Mouse (Mus musculus) limb, embryonic 15.5 days (tissue): ENCODE measurements around the gene Gm2022. TPM values are rescaled to one million over a fixed set of nuclear protein-coding genes. Genes with fewer than 3 reads are reported as not detected.
"Not testable (repeated sequence)": the region's sequence is repeated elsewhere in the genome, so short reads cannot be mapped to it uniquely, and the experiment has no call there.

Experiments
- ATAC-seq: fragments of 200-750 bp; cut with Nextera tagmentation; 2 replicates; pipeline ENCODE4 v1.8.0; 2017; ENCODE audit warnings: low read depth, moderate TSS enrichment; ENCODE audit not compliant: insufficient number of reproducible peaks, low FRiP score, low TSS enrichment
- H3K27ac ChIP-seq: fragments of 300-500 bp; sonication (generic); 2 replicates; pipeline ENCODE4 v1.5.1; 2015; ENCODE audit warnings: moderate library complexity, mild to moderate bottlenecking, inconsistent platforms
- H3K27me3 ChIP-seq: fragments of 300-500 bp; sonication (generic); 2 replicates; pipeline ENCODE4 v1.6.1; 2015; ENCODE audit warnings: inconsistent platforms
- H3K36me3 ChIP-seq: fragments of 300-500 bp; sonication (generic); 2 replicates; pipeline ENCODE4 v1.6.1; 2015; ENCODE audit warnings: inconsistent platforms
- H3K4me1 ChIP-seq: fragments of 300-500 bp; sonication (generic); 2 replicates; pipeline ENCODE4 v1.6.1; 2015; ENCODE audit warnings: inconsistent platforms
- H3K4me2 ChIP-seq: fragments of 300-500 bp; sonication (generic); 2 replicates; pipeline ENCODE4 v1.6.1; 2015; ENCODE audit warnings: mild to moderate bottlenecking, inconsistent platforms
- H3K4me3 ChIP-seq: fragments of 300-500 bp; sonication (generic); 2 replicates; pipeline ENCODE4 v1.5.1; 2015; ENCODE audit warnings: mild to moderate bottlenecking, inconsistent platforms
- H3K9ac ChIP-seq: fragments of 300-500 bp; sonication (generic); 2 replicates; pipeline ENCODE4 v1.6.1; 2015; ENCODE audit warnings: inconsistent platforms
- H3K9me3 ChIP-seq: fragments of 300-500 bp; sonication (generic); 2 replicates; pipeline ENCODE4 v1.6.1; 2016; ENCODE audit warnings: inconsistent platforms
- WGBS: fragments of 180-500 bp; shearing (Covaris S2); methylation state at CpG from one replicate; pipeline ENCODE4 v1.1.7; 2015; 5-methylcytosine and 5-hydroxymethylcytosine counted together
- polyA plus RNA-seq: library from polyadenylated mRNA; unstranded; fragments of >200 nt; fragmentation: Nextera tagmentation; extraction: Ambion mirVana; gene quantifications from 2 replicates; pipeline ENCODE4 v1.2.1, GENCODE M21; 2015

Gene Gm2022
- not detected in 2 replicates for polyA plus RNA-seq

DNA sequence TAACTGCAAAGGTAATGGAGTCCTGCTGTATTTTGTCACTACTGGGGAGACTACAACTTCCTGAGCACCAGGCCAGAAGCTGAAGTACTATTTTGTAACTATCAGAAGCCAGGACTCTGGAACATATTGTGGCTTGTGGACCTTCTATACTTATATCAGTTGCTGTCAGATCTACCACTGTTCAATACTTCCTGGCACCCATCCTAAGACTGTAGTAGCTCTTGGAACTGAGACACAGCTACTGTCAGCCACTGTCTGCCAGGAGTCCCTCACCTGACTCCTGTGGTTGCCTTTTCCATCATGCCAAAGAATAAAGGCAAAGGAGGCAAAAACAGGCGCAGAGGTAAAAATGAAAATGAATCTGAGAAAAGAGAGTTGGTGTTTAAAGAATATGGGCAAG is at the start of gene Gm2022:
Gene Gm2022 (plus strand): TSS at position 301 of the 400 bp plus-strand sequence.
- H3K36me3 ChIP-seq, ATAC-seq, H3K4me3 ChIP-seq, H3K4me2 ChIP-seq, H3K27me3 ChIP-seq, H3K27ac ChIP-seq, H3K9me3 ChIP-seq, H3K4me1 ChIP-seq, H3K9ac ChIP-seq: not testable (repeated sequence)
- 85% methylated on average over 1 of the region's 1 CpGs for WGBS

- not testable (repeated sequence) for H3K27ac ChIP-seq, ATAC-seq, H3K4me1 ChIP-seq, H3K4me2 ChIP-seq, H3K9ac ChIP-seq, H3K9me3 ChIP-seq, H3K36me3 ChIP-seq, H3K27me3 ChIP-seq, H3K4me3 ChIP-seq
- WGBS, result no CpG with 5 or more reads among the region's 2 CpGs
Measured at GRCm38 (mm10) chr12:87850657-87851056, 44.5 kb upstream of the Gm2022 start.

DNA sequence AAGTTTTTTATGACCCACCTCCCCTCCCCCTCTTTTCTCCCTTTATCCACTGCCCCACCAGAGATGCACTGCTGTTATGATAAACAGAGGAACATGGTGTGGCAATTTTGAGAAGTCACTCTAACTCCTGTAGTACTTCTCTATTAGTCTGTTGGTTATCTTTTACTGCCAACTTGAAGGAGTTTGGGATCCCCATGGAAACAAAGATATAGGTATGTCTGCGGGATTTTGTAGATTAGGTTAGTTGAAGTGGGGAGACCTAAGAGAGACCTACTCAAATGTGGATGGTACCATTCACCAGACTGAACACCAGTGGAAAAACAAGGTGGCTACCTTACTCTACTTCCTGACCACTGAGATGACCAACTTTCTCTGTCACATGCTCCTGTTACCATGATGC is 39.1 kb upstream of the Gm2022 start:
- not testable (repeated sequence) for H3K9ac ChIP-seq, H3K27ac ChIP-seq, H3K27me3 ChIP-seq, H3K4me2 ChIP-seq, H3K4me1 ChIP-seq, H3K36me3 ChIP-seq, H3K9me3 ChIP-seq, H3K4me3 ChIP-seq
- WGBS, result 76% methylated on average over 1 of the region's 1 CpGs
- ATAC-seq, result peak; percentile 14; the same call in 1 of the 2 replicates

DNA sequence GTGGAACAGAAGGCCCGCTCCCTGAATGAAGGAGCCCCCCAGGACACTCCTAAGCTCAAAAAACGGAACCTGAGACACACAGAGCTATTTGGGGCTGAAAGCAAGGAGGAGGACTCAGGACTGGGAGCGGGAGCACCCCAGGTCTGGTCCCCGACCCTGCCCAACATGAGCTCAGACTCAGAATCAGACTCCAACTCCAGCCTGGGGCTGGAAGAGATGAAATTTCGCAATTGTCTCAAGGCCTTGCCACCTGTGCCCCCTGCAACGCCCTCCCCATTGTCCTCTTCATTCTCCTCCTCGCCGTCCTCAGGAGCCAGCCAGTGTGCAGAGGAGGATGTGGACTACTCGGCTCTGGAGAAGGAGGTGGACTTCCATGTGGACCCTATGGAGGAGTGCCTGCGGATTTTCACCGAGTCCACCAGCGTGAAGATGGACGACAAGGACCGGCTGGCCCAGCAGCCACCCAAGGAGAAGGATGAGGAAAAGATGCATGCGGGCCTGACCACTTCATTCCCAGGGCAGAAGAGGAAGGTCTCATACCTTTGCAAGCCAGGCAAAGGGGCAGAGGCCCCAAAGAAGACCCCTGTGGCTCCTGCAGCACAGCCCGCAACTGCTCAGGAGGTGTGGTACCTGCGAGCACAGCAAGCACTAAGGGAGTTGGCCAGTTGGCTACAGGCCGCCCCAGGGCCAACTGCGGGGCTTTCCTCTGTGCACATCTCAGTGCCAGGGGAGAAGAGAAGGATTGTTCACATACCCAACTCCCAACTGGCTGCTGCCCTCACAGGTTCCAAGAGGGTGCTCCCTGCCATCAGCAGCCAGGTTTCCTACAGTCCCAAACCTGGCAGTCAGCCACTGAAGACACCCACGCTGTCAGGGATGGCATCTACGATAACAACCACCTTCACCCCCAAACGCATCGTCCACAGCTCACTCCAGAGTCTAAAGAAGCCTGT is 33.2 kb upstream of the Gm2022 start:
- 82% methylated on average over 23 of the region's 23 CpGs for WGBS
- H3K4me3 ChIP-seq, H3K4me2 ChIP-seq, H3K9ac ChIP-seq, ATAC-seq, H3K9me3 ChIP-seq, H3K4me1 ChIP-seq, H3K27me3 ChIP-seq, H3K36me3 ChIP-seq, H3K27ac ChIP-seq: not testable (repeated sequence)

- 0 out of 2 replicates have a peak, but pooled peaks have one; percentile 40 for ATAC-seq
- not testable (repeated sequence) for H3K4me1 ChIP-seq, H3K4me2 ChIP-seq, H3K9ac ChIP-seq, H3K36me3 ChIP-seq, H3K9me3 ChIP-seq, H3K27me3 ChIP-seq, H3K4me3 ChIP-seq, H3K27ac ChIP-seq
- 93% methylated on average over 10 of the region's 11 CpGs for WGBS
Measured at GRCm38 (mm10) chr12:87863638-87864037, 31.5 kb upstream of the Gm2022 start.

- not testable (repeated sequence) for H3K27me3 ChIP-seq, H3K27ac ChIP-seq, H3K4me2 ChIP-seq, H3K9me3 ChIP-seq, H3K4me3 ChIP-seq, H3K4me1 ChIP-seq, H3K9ac ChIP-seq, H3K36me3 ChIP-seq
- ATAC-seq, result 0 out of 2 replicates have a peak, but pooled peaks have one; percentile 7
- 81% methylated on average over 2 of the region's 2 CpGs for WGBS
Measured at GRCm38 (mm10) chr12:87864048-87864447, 31.1 kb upstream of the Gm2022 start.

DNA sequence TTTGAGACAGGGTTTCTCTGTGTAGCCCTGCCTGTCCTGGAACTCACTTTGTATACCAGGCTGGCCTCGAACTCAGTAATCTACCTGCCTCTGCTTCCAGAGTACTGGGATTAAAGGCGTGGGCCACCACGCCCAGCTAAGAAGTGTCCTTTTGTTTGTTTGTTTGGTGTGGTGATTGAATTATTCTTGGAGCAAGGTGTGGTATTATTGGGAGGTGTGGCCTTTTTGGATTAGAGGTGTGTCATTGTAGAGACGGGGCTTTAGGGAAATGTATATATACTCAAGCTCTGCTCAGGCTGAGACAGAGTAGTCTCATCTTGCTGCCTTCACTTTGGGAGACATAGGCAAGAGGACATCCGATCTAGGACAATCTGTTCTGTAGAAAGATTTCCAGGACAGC is 21.4 kb upstream of the Gm2022 start, which contains the start of gene Gm2016:
Gene Gm2016 (plus strand): TSS at position 301 of the 400 bp plus-strand sequence.
- WGBS, result 81% methylated on average over 5 of the region's 5 CpGs
- not testable (repeated sequence) for H3K36me3 ChIP-seq, ATAC-seq, H3K4me1 ChIP-seq, H3K9me3 ChIP-seq, H3K27me3 ChIP-seq, H3K27ac ChIP-seq, H3K4me3 ChIP-seq, H3K9ac ChIP-seq, H3K4me2 ChIP-seq

GRCm38 (mm10) chr12:87919721-87920120 is 24.6 kb downstream of the Gm2022 start, which contains the start of gene Gm2035:
Gene Gm2035 (minus strand): TSS chr12:87919857.
- H3K9ac ChIP-seq, H3K4me1 ChIP-seq, H3K27ac ChIP-seq, ATAC-seq, H3K27me3 ChIP-seq, H3K9me3 ChIP-seq, H3K4me2 ChIP-seq, H3K4me3 ChIP-seq, H3K36me3 ChIP-seq: not testable (repeated sequence)
- WGBS, result 80% methylated on average over 2 of the region's 2 CpGs

Other genes starting within 250 kb of the Gm2022 start
- gene Gm21319, start 119.6 kb upstream of the Gm2022 start, polyA plus RNA-seq, result not detected in 2 replicates
- not detected in 2 replicates for gene Gm21936, start 99.9 kb upstream of the Gm2022 start, polyA plus RNA-seq
- gene BB287469, start 78.8 kb upstream of the Gm2022 start, polyA plus RNA-seq, result not detected in 2 replicates
- gene Gm2001, start 53.0 kb upstream of the Gm2022 start, polyA plus RNA-seq, result not detected in 2 replicates
- gene Gm2016, start 21.3 kb upstream of the Gm2022 start, polyA plus RNA-seq, result not detected in 2 replicates
- not detected in 2 replicates for gene Gm2035, start 24.5 kb downstream of the Gm2022 start, polyA plus RNA-seq
- gene Gm2042, start 58.7 kb downstream of the Gm2022 start, polyA plus RNA-seq, result not detected in 2 replicates
- gene Gm2075, start 116.5 kb downstream of the Gm2022 start, polyA plus RNA-seq, result not detected in 2 replicates
- not detected in 2 replicates for gene Gm6803, start 123.4 kb downstream of the Gm2022 start, polyA plus RNA-seq
- not detected in 2 replicates for gene Gm2056, start 131.6 kb downstream of the Gm2022 start, polyA plus RNA-seq
- gene Gm16368, start 188.3 kb downstream of the Gm2022 start, polyA plus RNA-seq, result not detected in 2 replicates